Mouse (Mus musculus): Measurements from ENCODE around the gene Tbck. TPM values are rescaled to one million over a fixed set of nuclear protein-coding genes. Genes with fewer than 3 reads are reported as not detected.

Tbck gene
- polyA plus RNA-seq, 1 experiment from 2014 or later = 33.2 TPM

DNA sequence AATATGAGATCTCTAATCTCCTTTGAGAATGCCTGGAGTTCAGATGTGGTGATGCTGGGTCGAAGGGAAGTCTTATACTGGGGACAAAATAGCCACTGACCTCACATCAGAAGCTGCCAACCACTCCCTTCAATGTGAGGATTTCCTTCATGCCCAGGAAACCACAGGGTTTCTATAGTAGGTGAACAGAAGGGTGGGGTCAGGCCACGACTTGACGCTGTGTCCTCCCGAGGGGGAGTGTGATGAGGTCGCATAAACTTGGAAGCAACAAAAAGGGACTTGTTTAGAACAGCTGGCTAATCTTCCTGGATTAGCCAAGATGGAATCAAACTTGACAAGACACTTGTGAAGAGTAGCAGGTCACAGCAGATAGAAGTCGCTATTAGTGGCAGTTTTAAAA, 189.3 kb downstream of the Tbck start:
- H3K27me3 ChIP-seq (ENCODE audit: control insufficient read depth, insufficient read depth, low read length) = no peaks in the 10 kb centered on the region
- H3K9me3 ChIP-seq (ENCODE audit: control insufficient read depth, low read length) = no peaks in the 10 kb centered on the region
- WGBS = 42% methylated on average over 6 of the region's 6 CpGs
- no peak overlapping the region for H3K9ac ChIP-seq (replicated peaks; ENCODE audit: low read length)
- no peaks in the 10 kb centered on the region for H3K36me3 ChIP-seq (ENCODE audit: control insufficient read depth, insufficient read depth, low read length)
- H3K4me2 ChIP-seq (ENCODE audit: low read length) = no peak overlapping the region
- peaks cover 4% of the 10 kb centered on the region for H3K4me1 ChIP-seq (ENCODE audit: control insufficient read depth, insufficient read depth, low read length)
- H3K27ac ChIP-seq (replicated peaks; ENCODE audit: low read depth, low read length) = no peak overlapping the region
- no peak for DNase-seq
- H3K4me3 ChIP-seq (replicated peaks; ENCODE audit: low read depth, low read length) = no peak overlapping the region
- no peak for ATAC-seq (ENCODE audit: low FRiP score, low TSS enrichment)

DNA sequence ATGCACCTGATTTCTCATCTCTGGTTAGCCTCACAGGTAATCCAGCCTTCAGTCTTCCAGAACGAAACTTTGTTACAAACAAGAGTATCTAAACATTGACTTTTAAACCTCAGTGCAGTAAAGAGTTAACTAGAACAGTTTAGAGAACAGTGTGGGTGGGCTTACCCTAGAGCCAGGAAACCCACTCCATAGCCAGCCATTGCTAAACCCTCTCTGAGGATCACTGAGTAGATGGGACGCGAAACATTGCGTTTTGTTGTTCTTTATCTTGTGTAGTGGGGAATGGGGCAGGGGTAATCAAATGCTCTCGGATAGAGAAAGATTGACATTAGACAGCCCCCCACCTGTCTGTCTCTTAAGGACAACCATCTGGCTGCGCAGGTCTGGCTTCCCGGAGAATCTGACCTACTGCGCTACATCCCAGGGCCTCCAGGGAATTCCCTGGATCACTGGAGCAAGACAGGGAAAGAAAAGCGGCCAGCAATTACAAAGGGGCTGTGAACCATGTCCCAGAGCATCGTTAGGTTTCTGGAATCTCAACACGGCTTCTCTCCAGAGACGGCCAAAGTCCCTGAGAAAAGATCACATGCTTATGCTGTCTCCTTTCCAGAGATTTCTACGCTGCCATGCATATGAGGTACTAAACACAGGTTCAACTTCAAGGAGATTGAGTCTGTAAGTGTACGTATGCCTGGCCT, 192.2 kb downstream of the Tbck start:
- no peak for ATAC-seq (ENCODE audit: low FRiP score, low TSS enrichment)
- Histone ChIP-seq H3K9me3 (ENCODE audit: control insufficient read depth, low read length) (no peaks in the 10 kb centered on the region), H3K4me3 (replicated peaks; ENCODE audit: low read depth, low read length) (no peak overlapping the region), H3K27me3 (ENCODE audit: control insufficient read depth, insufficient read depth, low read length) (no peaks in the 10 kb centered on the region), H3K27ac (replicated peaks; ENCODE audit: low read depth, low read length) (no peak overlapping the region), H3K9ac (replicated peaks; ENCODE audit: low read length) (no peak overlapping the region), H3K4me1 (ENCODE audit: control insufficient read depth, insufficient read depth, low read length) (peaks cover 4% of the 10 kb centered on the region), H3K36me3 (ENCODE audit: control insufficient read depth, insufficient read depth, low read length) (no peaks in the 10 kb centered on the region), H3K4me2 (ENCODE audit: low read length) (peak overlapping the region; percentile 18; the same call in 1 of the 2 replicates)
- 21% methylated on average over 14 of the region's 14 CpGs for WGBS
- peak; percentile 40 for DNase-seq

DNA sequence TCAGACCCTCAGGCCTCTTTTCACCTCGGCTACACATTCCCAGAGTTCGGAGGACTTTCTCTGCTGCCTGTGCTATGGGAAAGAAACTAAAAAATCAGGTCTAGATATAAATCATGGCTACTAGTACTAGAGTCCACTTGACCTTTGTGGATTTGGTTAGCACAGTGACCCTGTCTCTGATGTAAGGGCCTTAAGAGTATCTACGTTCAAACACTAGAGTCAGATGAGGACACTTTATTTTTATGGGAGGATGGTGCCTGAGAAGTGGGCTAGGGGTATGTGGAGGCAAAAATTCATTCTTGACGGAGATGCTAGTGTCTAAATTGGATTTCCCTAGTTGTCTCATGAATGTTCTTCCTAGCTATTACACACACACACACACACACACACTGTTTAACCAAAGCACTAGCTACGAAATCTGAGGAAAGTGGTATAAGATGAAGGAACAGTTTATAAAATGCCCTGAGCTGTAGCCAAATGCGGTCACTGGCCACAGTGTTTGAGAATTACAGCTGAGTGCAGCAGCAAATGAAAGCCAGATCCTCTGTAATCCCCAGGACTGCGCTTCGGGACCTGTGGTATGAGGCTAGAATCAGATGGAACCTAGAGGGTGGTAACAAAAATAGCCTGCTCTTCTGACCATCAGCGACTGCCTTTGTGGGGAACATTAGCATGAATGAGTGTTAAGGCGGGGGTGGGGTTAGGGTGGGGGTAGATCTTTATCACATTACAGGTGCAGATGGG, 193.2 kb downstream of the Tbck start:
- no peak overlapping the region for H3K4me2 ChIP-seq (ENCODE audit: low read length)
- H3K4me1 ChIP-seq (ENCODE audit: control insufficient read depth, insufficient read depth, low read length) = peaks cover 4% of the 10 kb centered on the region
- no peaks in the 10 kb centered on the region for H3K27me3 ChIP-seq (ENCODE audit: control insufficient read depth, insufficient read depth, low read length)
- no peak overlapping the region for H3K4me3 ChIP-seq (replicated peaks; ENCODE audit: low read depth, low read length)
- DNase-seq (peak; percentile 19), ATAC-seq (ENCODE audit: low FRiP score, low TSS enrichment) (no peak)
- WGBS = 60% methylated on average over 10 of the region's 10 CpGs
- no peaks in the 10 kb centered on the region for H3K36me3 ChIP-seq (ENCODE audit: control insufficient read depth, insufficient read depth, low read length)
- H3K9ac ChIP-seq (replicated peaks; ENCODE audit: low read length) = no peak overlapping the region
- H3K9me3 ChIP-seq (ENCODE audit: control insufficient read depth, low read length) = no peaks in the 10 kb centered on the region
- no peak overlapping the region for H3K27ac ChIP-seq (replicated peaks; ENCODE audit: low read depth, low read length)

DNA sequence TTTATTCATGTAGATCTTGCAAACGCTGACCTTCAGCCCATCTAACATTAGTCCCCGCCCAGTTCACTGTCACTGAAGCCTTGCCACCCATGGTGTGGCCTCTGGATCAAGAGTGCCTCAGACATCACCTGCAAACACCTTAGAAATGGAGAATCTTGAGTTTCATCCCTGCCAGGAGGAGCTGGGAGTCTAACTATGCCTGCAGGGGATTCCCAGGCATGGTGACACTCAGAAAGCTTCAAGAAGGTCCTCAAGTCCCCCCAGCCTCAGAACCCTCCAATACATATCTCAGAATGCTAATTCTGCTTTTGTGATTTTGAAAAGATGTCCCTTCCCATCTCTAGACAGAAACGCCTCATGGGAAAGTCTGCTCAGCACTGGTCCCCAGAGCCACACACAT, 196.4 kb downstream of the Tbck start:
- H3K9me3 ChIP-seq (ENCODE audit: control insufficient read depth, low read length) = no peaks in the 10 kb centered on the region
- peaks cover 4% of the 10 kb centered on the region for H3K4me1 ChIP-seq (ENCODE audit: control insufficient read depth, insufficient read depth, low read length)
- 73% methylated on average over 3 of the region's 3 CpGs for WGBS
- no peak overlapping the region for H3K4me3 ChIP-seq (replicated peaks; ENCODE audit: low read depth, low read length)
- H3K9ac ChIP-seq (replicated peaks; ENCODE audit: low read length) = no peak overlapping the region
- no peaks in the 10 kb centered on the region for H3K27me3 ChIP-seq (ENCODE audit: control insufficient read depth, insufficient read depth, low read length)
- DNase-seq (no peak), ATAC-seq (ENCODE audit: low FRiP score, low TSS enrichment) (no peak)
- no peak overlapping the region for H3K27ac ChIP-seq (replicated peaks; ENCODE audit: low read depth, low read length)
- no peak overlapping the region for H3K4me2 ChIP-seq (ENCODE audit: low read length)
- no peaks in the 10 kb centered on the region for H3K36me3 ChIP-seq (ENCODE audit: control insufficient read depth, insufficient read depth, low read length)

DNA sequence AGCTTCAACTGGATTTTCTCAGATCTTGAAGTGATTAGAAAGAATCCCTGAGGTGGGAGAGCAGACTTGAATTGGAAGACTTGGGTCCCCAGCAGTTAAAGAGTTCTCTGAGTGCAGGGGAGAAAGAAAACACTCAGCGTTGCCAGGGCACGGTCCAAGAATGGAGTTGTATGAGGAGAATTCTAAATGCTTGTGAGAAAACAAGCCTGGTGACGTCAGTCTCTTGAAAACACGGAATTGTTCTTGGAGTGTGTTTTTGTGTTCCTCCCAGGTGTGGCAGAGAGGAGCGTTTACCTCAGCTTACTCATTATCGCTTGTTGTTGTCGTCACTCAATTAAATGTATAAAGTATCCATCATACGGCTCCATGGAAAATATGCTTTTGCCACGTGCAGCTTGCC, 196.9 kb downstream of the Tbck start:
- Histone ChIP-seq H3K27ac (replicated peaks; ENCODE audit: low read depth, low read length) (no peak overlapping the region), H3K9me3 (ENCODE audit: control insufficient read depth, low read length) (no peaks in the 10 kb centered on the region), H3K36me3 (ENCODE audit: control insufficient read depth, insufficient read depth, low read length) (no peaks in the 10 kb centered on the region), H3K4me2 (ENCODE audit: low read length) (no peak overlapping the region), H3K9ac (replicated peaks; ENCODE audit: low read length) (no peak overlapping the region), H3K4me1 (ENCODE audit: control insufficient read depth, insufficient read depth, low read length) (peaks cover 4% of the 10 kb centered on the region), H3K27me3 (ENCODE audit: control insufficient read depth, insufficient read depth, low read length) (no peaks in the 10 kb centered on the region), H3K4me3 (replicated peaks; ENCODE audit: low read depth, low read length) (no peak overlapping the region)
- peak; percentile 60 for DNase-seq
- 52% methylated on average over 9 of the region's 9 CpGs for WGBS
- no peak for ATAC-seq (ENCODE audit: low FRiP score, low TSS enrichment)

DNA sequence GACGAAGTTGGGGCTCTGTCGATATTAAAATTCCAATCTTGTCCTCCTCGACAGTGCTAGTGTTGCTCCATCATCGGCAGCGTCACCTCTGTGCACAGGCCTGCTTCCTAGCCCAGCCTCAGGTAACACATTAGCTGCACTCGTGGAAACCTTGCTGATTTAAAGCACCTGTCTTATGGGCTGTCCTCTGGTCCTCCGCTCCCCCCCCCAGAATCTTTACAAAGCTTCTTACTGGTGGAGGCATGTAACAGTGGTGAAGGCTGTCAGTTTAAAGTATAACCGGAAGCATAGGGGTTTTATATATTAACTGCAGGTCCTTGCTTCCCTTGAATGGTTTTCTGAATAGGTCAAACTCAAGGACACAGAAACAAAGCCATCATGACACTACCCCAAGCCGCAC, 199.3 kb downstream of the Tbck start:
- Histone ChIP-seq H3K36me3 (ENCODE audit: control insufficient read depth, insufficient read depth, low read length) (no peaks in the 10 kb centered on the region), H3K4me3 (replicated peaks; ENCODE audit: low read depth, low read length) (no peak overlapping the region), H3K9ac (replicated peaks; ENCODE audit: low read length) (no peak overlapping the region), H3K9me3 (ENCODE audit: control insufficient read depth, low read length) (no peaks in the 10 kb centered on the region), H3K4me2 (ENCODE audit: low read length) (no peak overlapping the region), H3K27ac (replicated peaks; ENCODE audit: low read depth, low read length) (no peak overlapping the region), H3K27me3 (ENCODE audit: control insufficient read depth, insufficient read depth, low read length) (no peaks in the 10 kb centered on the region), H3K4me1 (ENCODE audit: control insufficient read depth, insufficient read depth, low read length) (no peaks in the 10 kb centered on the region)
- no peak for DNase-seq
- 90% methylated on average over 9 of the region's 9 CpGs for WGBS
- no peak for ATAC-seq (ENCODE audit: low FRiP score, low TSS enrichment)

DNA sequence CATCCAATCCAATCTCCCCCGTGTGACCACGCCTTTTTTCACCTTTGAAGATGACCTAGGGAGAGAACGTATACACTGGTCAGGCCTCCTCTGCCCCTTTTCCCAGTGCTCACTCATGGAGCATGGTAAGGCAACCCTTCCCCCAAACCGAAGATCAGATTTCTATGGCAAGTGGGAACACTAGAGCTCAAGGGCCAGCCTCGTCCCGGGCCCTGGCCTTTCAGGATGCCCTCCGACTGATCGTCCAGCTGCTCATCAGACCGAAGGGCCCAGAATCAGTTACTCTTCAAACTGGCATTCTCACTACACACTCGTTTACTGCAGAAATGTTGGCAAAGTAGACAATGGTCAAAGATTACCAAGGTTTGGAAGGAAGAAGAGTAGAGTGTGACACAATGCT, 200.5 kb downstream of the Tbck start:
- WGBS = 95% methylated on average over 10 of the region's 10 CpGs
- no peak for ATAC-seq (ENCODE audit: low FRiP score, low TSS enrichment)

DNA sequence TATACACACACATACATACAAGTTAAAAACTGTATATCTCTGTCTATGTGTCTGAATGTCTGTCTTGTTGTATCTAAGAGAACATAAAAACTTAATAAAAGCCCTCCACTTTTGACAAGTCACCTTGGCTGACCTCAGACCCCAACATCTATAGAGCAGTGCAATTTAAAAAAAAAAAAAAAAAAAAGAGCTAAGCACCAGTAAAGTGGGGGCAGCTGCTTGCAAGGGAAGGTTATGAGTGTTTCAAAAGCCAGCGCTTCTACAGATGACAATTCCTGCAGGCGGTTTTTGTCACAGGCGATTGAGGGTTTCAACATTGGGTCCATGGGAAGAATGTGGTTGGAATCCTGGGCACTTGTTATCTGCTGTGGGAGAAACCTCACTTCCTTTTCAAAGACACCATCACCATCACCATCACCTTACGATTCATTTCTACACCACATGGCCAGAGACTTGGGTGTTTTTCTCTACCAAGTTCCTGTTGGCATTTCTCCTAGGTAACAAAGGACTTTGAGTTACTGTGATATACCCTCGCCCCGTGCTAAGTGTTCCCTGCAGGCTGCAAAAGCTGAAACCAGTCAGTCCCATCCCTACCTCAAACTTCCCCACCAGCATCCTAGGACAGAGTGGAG, 202.6 kb downstream of the Tbck start:
- Histone ChIP-seq H3K9ac (replicated peaks; ENCODE audit: low read length) (no peak overlapping the region), H3K4me1 (ENCODE audit: control insufficient read depth, insufficient read depth, low read length) (no peaks in the 10 kb centered on the region), H3K27ac (replicated peaks; ENCODE audit: low read depth, low read length) (no peak overlapping the region), H3K4me2 (ENCODE audit: low read length) (no peak overlapping the region), H3K9me3 (ENCODE audit: control insufficient read depth, low read length) (no peaks in the 10 kb centered on the region), H3K4me3 (replicated peaks; ENCODE audit: low read depth, low read length) (no peak overlapping the region), H3K36me3 (ENCODE audit: control insufficient read depth, insufficient read depth, low read length) (no peaks in the 10 kb centered on the region), H3K27me3 (ENCODE audit: control insufficient read depth, insufficient read depth, low read length) (no peaks in the 10 kb centered on the region)
- ATAC-seq (ENCODE audit: low FRiP score, low TSS enrichment) (no peak), DNase-seq (no peak)
- 91% methylated on average over 6 of the region's 6 CpGs for WGBS

More for the DNA sequence above, 200.5 kb downstream of the Tbck start:
- H3K9me3 ChIP-seq (ENCODE audit: control insufficient read depth, low read length) = no peaks in the 10 kb centered on the region
- H3K9ac ChIP-seq (replicated peaks; ENCODE audit: low read length) = no peak overlapping the region
- H3K27me3 ChIP-seq (ENCODE audit: control insufficient read depth, insufficient read depth, low read length) = no peaks in the 10 kb centered on the region
- no peaks in the 10 kb centered on the region for H3K4me1 ChIP-seq (ENCODE audit: control insufficient read depth, insufficient read depth, low read length)
- H3K4me2 ChIP-seq (ENCODE audit: low read length) = no peak overlapping the region
- no peak overlapping the region for H3K27ac ChIP-seq (replicated peaks; ENCODE audit: low read depth, low read length)
- H3K4me3 ChIP-seq (replicated peaks; ENCODE audit: low read depth, low read length) = no peak overlapping the region
- no peak for DNase-seq
- no peaks in the 10 kb centered on the region for H3K36me3 ChIP-seq (ENCODE audit: control insufficient read depth, insufficient read depth, low read length)

All from midbrain, embryonic 14.5 days (tissue).